In genomic region chr17:42954722-42955121, GRCm38 (mm10) we compare ENCODE assay signal across 27 mouse cellular contexts.
DNase-seq lines count a peak whose midpoint lies in the region; ATAC-seq and TF ChIP-seq lines count a peak whose summit lies in the region.
"Had no signal": no experiment of that assay in that cellular context is flagged by ENCODE, and none has a peak within 500 bp of the region (broad histone marks: within the 10 kb centered on the region; RNA-seq: fewer than 3 reads in every experiment).

No protein-coding gene starts in this region.

- no peak overlapping the region for H3K4me3 ChIP-seq in kidney, embryonic 15.5 days (replicated peaks)
- no peak overlapping the region for H3K4me3 ChIP-seq in kidney, postnatal 0 days (replicated peaks; ENCODE audit: low read depth, low read length)
- no peak overlapping the region for H3K4me3 ChIP-seq in layer of hippocampus, adult 2 months
- H3K4me3 ChIP-seq: embryonic facial prominence, embryonic 10.5 days; embryonic facial prominence, embryonic 15.5 days; forebrain, embryonic 12.5 days; limb, embryonic 10.5 days; limb, embryonic 15.5 days; liver, embryonic 13.5 days; midbrain, embryonic 13.5 days; neural tube, embryonic 13.5 days had no signal

- TF ChIP-seq CTCF in kidney, postnatal 0 days (IDR thresholded peaks at IDR 0.05; ENCODE audit: low read depth) = no peak
- no peak for TF ChIP-seq CTCF in layer of hippocampus, adult 2 months (conservative IDR thresholded peaks at IDR 0.05)

- WGBS in kidney, embryonic 15.5 days = 40% methylated on average over 2 of the region's 2 CpGs
- WGBS in kidney, postnatal 0 days = 29% methylated on average over 2 of the region's 2 CpGs

- no peaks in the 10 kb centered on the region for H3K4me1 ChIP-seq in kidney, embryonic 15.5 days
- H3K4me1 ChIP-seq in kidney, postnatal 0 days (replicated peaks; ENCODE audit: insufficient read depth, low read length) = no peaks in the 10 kb centered on the region
- H3K4me1 ChIP-seq: embryonic facial prominence, embryonic 10.5 days; embryonic facial prominence, embryonic 15.5 days; forebrain, embryonic 12.5 days; limb, embryonic 15.5 days; liver, embryonic 13.5 days; midbrain, embryonic 13.5 days; neural tube, embryonic 13.5 days had no signal

- no peak overlapping the region for H3K4me2 ChIP-seq in kidney, embryonic 15.5 days
- H3K4me2 ChIP-seq in kidney, postnatal 0 days (ENCODE audit: low read length) = no peak overlapping the region
- H3K4me2 ChIP-seq: embryonic facial prominence, embryonic 15.5 days; forebrain, embryonic 12.5 days; limb, embryonic 15.5 days; liver, embryonic 13.5 days; midbrain, embryonic 13.5 days; neural tube, embryonic 13.5 days had no signal

- H3K9me3 ChIP-seq in kidney, embryonic 15.5 days (replicated peaks) = no peaks in the 10 kb centered on the region
- H3K9me3 ChIP-seq in kidney, postnatal 0 days (replicated peaks; ENCODE audit: low read length) = no peaks in the 10 kb centered on the region
- H3K9me3 ChIP-seq: embryonic facial prominence, embryonic 10.5 days; embryonic facial prominence, embryonic 15.5 days; forebrain, embryonic 12.5 days; limb, embryonic 10.5 days; limb, embryonic 15.5 days; liver, embryonic 13.5 days; midbrain, embryonic 13.5 days; neural tube, embryonic 13.5 days had no signal

- H3K27ac ChIP-seq in kidney, embryonic 15.5 days = no peak overlapping the region
- H3K27ac ChIP-seq in kidney, postnatal 0 days = no peak overlapping the region
- no peak overlapping the region for H3K27ac ChIP-seq in layer of hippocampus, adult 2 months
- H3K27ac ChIP-seq: embryonic facial prominence, embryonic 10.5 days; embryonic facial prominence, embryonic 15.5 days; forebrain, embryonic 12.5 days; limb, embryonic 10.5 days; limb, embryonic 15.5 days; liver, embryonic 13.5 days; macrophage; midbrain, embryonic 13.5 days; neural tube, embryonic 13.5 days had no signal

- ATAC-seq in kidney, embryonic 15.5 days (replicated peaks; ENCODE audit: low FRiP score) = no peak
- ATAC-seq in kidney, postnatal 0 days (replicated peaks; ENCODE audit: low FRiP score, low read depth) = 0 out of 2 replicates have a peak, but pooled peaks have one; percentile 46
- ATAC-seq: forebrain, postnatal 0 days; hindbrain, embryonic 16.5 days; lung, postnatal 0 days; midbrain, embryonic 13.5 days had no signal

- H3K9ac ChIP-seq in kidney, embryonic 15.5 days = no peak overlapping the region
- no peak overlapping the region for H3K9ac ChIP-seq in kidney, postnatal 0 days (ENCODE audit: low read depth, low read length)
- H3K9ac ChIP-seq: embryonic facial prominence, embryonic 15.5 days; forebrain, embryonic 12.5 days; forebrain, postnatal 0 days; limb, embryonic 15.5 days; liver, embryonic 13.5 days; midbrain, embryonic 13.5 days; neural tube, embryonic 13.5 days had no signal

- DNase-seq in kidney, adult 18-20 months = peak; percentile 26
- DNase-seq in ZHBTc4 (ENCODE audit: low read depth, low spot score) = peak; percentile 43
- no peak for DNase-seq in kidney, postnatal 0 days (ENCODE audit: low spot score)
- DNase-seq in yolk sac, embryonic 10.5 days (ENCODE audit: low spot score) = peak; percentile 43
- DNase-seq in layer of hippocampus, adult 2 months (ENCODE audit: low spot score in 2 of 2) = no peak
- DNase-seq in thymus, postnatal 36 days = no peak
- DNase-seq: adrenal gland, postnatal 25 days; cerebellum, adult 2 months; cerebellum, postnatal 14 days; forebrain, postnatal 0 days; heart, postnatal 14 days; liver, embryonic 13.5 days; lung, adult 18-20 months; retina, postnatal 1 day; right cerebral cortex, postnatal 14 days had no signal

- H3K36me3 ChIP-seq in kidney, embryonic 15.5 days = no peaks in the 10 kb centered on the region
- no peaks in the 10 kb centered on the region for H3K36me3 ChIP-seq in kidney, postnatal 0 days (ENCODE audit: insufficient read depth, low read length)
- H3K36me3 ChIP-seq: embryonic facial prominence, embryonic 10.5 days; embryonic facial prominence, embryonic 15.5 days; forebrain, embryonic 12.5 days; limb, embryonic 10.5 days; limb, embryonic 15.5 days; liver, embryonic 13.5 days; midbrain, embryonic 13.5 days; neural tube, embryonic 13.5 days had no signal

- H3K27me3 ChIP-seq in kidney, embryonic 15.5 days = no peaks in the 10 kb centered on the region
- H3K27me3 ChIP-seq in kidney, postnatal 0 days (ENCODE audit: insufficient read depth, low read length) = no peaks in the 10 kb centered on the region
- H3K27me3 ChIP-seq: CH12.LX; embryonic facial prominence, embryonic 15.5 days; forebrain, embryonic 12.5 days; limb, embryonic 15.5 days; liver, embryonic 13.5 days; midbrain, embryonic 13.5 days; neural tube, embryonic 13.5 days had no signal

Comparison
In these comparisons a context has a peak if more than half of its experiments do, and no peak if none do; other contexts are left out.
1. DNase-seq: peak in kidney, adult 18-20 months (single experiment), ZHBTc4 (single experiment) and yolk sac, embryonic 10.5 days (single experiment); none in kidney, postnatal 0 days (single experiment), layer of hippocampus, adult 2 months (0 of 2) and thymus, postnatal 36 days (0 of 2).